Mouse (Mus musculus) G1E-ER4 (cell line): ENCODE data around the gene Slc25a29. TPM values are rescaled to one million over a fixed set of nuclear protein-coding genes. Genes with fewer than 3 reads are reported as not detected.

Experiments
- GATA1 ChIP-seq: IDR thresholded peaks from one replicate; pipeline ENCODE4 v1.8.0; 2012; ENCODE audit warnings: low read length, inconsistent platforms
- polyA plus RNA-seq: library from polyadenylated mRNA; stranded (reverse); fragments of >175 nt; gene quantifications from 2 replicates; pipeline ENCODE4 v1.2.3, GENCODE M21; 2012

Slc25a29 gene
- polyA plus RNA-seq, 1 experiment, result 1.6 TPM

DNA sequence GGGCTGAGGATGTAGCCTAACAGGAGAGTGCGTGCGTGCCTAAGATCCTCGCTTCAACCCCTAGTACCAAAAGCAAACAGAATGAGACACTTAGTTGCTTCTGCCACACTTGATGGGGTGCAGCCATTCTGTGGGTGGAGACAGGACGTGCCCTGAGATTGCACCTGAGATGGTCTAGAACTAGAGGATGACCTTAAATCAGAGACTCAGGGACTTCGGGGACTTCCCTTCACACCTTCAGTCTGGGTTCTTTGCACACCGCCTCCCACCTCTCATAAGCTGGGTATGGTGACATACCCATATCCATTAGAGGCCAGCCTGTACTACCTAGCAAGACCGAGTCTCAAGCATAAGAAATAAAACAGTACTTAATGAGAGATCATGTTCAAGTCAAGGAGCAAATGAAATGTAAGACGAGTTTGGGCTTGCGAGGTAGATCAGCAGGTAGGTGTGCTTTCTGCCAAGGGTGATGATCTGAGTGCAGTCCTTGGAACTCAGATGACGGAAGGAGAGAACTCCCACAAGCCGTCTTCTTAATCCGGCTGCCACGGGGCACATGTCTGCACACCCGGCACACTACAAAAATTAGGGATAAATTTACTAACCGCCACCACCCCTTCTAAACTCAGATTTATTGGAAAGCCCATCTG is 11.3 kb downstream of the Slc25a29 start:
- TF ChIP-seq GATA1, result no peak

DNA sequence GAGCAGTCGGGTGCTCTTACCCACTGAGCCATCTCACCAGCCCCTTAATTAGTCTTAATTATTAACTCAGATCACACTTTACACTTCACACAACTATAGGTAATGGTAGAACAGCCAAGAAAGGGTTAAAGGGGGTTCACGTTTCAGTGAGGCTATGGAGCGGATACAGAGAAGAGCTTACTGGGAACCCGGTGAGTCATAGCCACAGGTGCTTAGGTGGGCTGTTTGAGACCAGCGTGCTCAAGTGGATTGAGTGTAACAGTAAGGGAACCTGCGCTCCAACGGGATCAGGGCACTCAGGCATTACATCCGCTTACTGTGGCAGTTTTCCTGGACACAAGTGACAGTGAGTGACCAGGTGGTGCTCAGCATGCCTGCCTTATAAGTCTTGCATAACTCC is 12.6 kb downstream of the Slc25a29 start:
- TF ChIP-seq GATA1, result no peak

DNA sequence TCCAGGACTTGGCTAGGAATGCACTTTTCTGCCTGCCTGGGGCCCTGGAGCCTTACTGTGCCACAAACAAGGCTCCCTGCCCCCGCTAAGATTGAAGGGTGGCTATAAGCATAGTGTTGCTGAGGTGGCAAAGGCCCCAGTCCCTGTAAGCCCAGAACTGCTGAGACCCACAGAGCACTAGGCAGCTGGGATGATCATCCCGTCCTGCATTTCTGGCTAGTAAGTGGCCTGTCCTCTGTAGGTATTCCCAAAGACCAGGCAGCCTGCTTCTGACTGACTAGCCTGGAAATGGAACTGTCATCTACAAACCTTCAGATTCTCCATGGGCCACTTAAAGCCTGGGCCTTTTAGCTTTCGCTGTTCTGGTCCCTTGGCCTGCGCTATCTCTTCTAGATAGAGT is 15.2 kb downstream of the Slc25a29 start:
- no peak for TF ChIP-seq GATA1

DNA sequence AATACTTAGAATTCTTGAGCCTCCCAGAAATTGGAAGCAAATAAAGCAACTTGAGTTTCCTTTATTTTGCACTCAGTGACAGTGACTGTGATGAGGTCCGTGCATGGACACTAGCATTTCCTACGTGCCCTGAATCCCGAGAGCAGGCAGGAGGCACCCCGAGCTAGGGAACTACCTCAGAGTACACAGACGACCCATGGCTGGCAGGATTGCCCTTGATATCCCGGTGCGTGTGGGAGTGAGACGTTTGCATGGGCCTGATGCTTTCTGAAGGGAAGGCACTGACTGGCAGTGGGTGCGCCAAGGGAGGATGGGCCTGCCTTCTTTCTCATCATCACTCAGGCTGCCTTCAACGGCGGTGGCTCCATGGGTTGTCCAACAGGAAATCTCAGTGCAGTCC is 19.1 kb downstream of the Slc25a29 start:
- no peak for TF ChIP-seq GATA1

DNA sequence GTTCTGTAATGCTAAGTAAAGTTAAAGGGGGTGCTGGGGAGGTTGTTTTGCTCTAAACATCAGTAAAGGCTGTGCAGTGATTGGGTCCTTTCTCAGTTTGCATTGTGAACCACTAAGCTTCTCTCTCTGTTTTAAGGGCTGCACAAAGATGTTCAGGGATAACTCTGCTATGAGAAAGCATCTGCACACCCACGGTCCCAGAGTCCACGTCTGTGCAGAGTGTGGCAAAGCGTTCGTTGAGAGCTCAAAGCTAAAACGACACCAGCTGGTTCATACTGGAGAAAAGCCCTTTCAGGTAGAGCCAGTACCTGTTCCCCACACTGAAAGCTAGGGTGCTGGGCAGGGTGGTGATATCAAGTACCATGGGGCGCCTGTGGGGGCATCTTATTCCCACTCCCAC is 21.2 kb downstream of the Slc25a29 start:
- TF ChIP-seq GATA1, result no peak

DNA sequence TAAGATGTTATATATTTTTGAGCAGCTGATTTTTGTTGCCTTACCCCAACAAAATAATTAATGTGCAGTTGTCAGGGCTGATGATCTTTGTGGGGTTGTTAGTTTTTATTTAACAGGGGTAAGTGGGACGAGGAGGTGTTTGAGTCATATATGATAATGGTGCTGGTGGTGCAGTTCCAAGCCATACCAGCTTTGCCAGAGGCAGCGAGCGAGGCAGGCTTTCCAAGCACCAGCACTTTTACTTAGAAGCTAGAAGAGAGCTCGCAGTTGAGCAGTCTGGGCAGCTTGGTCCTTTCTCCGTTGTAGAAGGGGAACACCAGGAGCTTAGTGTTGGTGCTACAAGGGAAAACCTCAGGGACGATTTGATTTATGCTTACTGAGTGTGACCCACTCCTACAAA is 23.2 kb downstream of the Slc25a29 start:
- no peak for TF ChIP-seq GATA1

DNA sequence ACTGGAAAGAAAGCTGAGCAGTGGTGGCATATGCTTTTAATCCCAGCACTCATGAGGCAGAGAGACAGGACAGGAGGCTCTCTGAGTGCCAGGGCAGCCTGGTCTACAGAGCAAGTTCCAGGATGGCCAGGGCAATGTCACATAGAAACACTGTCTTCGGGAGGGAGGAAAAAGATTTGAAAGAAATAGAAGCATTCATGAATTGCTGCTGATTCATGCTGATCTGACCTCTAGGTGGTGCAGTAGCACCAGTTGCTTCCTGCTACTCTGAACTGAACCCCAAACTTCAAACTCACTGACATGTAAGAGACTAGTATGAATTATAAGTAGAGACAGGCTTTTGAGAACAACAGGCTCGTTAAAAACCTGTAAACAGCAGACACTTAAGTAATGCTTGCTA is 24.6 kb downstream of the Slc25a29 start:
- no peak for TF ChIP-seq GATA1

DNA sequence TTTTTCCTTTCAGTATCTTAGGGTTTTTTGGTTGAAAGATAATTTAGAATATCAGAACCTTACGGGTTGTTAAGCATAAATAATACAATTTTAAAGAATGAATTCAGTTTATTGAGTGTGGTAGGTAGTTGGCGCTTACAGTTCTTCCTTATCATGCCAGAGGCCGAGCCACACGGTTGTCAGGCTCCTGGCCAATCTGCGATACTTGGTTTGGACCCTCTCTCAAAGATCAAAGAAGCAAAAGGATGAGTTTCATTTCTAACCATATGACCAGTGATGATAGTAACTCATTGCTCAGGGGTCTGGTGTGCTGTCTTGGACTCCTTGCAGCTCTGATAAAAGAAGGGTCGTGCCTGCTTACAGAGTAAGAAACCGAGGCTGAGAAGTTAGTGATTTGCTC is 25.4 kb downstream of the Slc25a29 start:
- TF ChIP-seq GATA1, result peak; percentile 13

DNA sequence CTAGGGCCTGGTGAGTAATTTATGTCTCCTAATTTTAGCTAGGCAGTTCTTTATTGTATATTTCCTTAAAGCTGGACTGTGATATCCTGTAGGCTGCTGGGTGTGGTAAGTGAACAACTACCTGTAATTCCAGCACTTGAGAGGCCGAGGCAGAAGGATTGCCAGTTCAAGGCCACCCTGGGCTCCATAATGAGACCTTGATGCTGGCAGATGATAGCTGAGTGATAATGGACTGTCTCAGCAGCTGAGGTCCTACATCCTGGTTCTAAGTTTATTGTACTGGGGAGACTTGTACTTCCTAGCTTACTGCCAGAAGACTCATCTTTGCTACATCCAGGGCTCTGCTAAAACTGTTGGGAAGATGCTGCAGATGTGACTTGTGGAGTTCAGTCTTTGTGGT is 25.9 kb downstream of the Slc25a29 start:
- TF ChIP-seq GATA1, result no peak

DNA sequence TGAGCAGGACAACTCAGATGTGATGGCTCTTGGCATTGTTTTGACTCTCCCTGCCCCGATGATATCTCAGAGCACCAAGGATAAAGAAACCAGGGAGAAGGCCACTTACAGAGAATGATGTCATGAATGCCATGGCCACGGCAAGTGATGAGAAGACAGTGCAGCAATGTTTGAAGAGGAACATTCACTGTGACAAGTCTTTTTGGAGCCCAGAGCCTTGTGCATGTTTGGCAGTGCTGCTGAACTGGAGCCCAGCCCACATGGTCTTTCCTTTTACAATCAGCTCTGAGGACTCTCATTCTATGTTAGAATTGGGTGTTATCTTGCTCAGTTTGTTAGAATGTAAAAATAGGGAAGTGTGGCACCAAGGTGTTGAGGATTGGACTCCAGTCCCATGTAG is 27.2 kb downstream of the Slc25a29 start:
- no peak for TF ChIP-seq GATA1

DNA sequence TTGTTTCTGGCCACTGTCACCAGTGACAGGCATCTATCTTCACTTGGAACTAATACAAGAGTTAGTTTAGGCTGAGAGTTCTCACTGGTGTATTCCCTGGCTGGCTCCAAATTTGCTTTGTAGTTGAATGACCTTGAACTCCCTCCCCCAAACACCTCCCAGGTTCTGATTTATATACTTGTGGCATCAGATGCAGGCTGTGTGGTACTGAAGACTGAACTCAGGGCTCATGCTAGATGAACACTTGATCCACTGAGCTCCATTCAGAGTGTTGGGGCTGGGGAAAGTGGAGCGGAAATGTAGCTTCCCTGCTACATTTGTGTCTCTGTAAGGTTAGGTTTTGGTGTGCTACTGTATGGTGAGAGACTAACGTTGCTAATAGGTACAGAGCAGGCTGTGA is 31.3 kb downstream of the Slc25a29 start:
- TF ChIP-seq GATA1, result no peak

DNA sequence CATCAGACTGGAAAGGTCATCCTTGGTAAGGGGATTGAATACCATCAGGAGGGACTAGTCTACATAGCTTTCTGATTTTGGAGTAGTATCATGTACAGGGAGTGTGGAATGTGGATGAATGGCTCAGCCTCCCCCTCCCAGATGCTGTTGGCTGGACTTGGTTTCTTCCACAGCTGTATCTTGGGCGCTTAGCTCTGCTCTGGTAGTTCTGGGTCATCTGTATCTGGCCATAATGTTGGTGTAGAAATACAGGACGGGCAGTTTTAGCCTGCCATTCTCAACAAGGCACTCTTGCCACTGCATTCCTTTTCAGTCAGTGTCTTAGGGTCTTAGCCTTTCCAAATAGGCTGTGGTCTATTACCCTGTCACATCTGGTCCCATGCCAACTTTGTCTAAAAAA is 34.1 kb downstream of the Slc25a29 start:
- no peak for TF ChIP-seq GATA1

DNA sequence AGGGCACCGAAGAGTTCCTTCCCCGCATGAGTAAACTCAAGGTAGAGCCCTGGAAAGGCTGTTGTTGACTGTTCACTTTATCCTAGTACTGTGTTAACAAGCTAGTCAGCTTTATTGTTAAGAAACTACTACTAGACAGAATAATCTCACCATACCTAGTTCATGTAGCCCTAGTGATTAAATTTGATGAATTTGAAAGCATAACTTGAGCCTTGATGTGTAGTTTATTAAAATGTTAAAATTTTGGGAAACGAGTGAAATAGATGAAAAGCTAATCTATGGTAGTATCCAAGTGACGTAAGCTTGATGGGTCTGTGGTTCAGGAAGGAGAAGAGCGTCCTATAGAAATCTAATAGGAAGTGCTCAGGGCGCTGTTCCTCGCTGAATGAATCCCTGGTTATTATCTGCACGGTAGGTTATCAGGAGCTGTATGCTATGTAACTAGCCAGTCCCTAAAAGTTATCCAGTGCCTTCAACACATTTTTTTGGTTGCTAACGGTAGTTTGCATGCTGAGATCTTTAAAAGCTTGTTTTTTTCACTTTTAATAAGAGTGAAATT is 40.6 kb downstream of the Slc25a29 start:
- TF ChIP-seq GATA1, result no peak

DNA sequence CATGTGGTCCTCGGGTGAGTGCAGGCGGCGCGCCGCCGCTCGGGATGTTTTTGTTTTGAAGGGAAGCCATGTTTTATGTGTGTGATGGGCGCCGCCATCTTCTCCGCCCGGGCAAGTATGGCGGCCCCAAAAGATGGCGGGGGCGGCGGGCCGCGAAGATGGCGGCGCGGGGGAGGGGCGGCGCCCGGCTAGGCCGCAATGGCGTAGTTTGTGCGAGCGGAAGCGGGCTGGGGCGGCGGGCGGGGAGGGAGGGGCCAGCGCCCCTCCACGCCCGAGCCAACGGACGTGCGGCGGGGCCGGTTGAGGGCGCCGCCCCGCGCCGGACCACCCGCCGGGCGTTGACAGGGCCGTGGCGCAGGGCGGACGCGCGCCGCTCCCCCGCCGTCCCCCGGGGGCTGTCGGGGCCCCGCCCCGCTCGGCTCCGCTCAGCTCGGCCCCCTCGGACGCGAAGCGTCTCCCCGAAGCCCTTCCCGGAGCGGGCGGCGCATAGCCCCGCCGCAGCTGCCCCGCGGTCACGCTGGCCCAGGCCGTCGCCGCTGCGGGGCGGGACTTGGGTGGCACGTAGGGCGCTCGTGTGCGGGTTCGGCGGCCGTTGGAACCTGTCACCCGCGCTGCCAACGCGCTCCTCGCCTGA is 41.5 kb downstream of the Slc25a29 start:
- TF ChIP-seq GATA1, result no peak

DNA sequence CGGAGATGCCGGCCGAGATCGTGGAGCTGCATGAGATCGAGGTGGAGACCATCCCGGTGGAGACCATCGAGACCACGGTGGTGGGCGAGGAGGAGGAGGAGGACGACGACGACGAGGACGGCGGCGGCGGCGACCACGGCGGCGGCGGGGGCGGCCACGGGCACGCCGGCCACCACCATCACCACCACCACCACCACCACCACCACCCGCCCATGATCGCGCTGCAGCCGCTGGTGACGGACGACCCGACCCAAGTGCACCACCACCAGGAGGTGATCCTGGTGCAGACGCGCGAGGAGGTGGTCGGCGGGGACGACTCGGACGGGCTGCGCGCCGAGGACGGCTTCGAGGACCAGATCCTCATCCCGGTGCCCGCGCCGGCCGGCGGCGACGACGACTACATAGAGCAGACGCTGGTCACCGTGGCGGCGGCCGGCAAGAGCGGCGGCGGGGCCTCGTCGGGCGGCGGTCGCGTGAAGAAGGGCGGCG is 42.2 kb downstream of the Slc25a29 start:
- no peak for TF ChIP-seq GATA1

DNA sequence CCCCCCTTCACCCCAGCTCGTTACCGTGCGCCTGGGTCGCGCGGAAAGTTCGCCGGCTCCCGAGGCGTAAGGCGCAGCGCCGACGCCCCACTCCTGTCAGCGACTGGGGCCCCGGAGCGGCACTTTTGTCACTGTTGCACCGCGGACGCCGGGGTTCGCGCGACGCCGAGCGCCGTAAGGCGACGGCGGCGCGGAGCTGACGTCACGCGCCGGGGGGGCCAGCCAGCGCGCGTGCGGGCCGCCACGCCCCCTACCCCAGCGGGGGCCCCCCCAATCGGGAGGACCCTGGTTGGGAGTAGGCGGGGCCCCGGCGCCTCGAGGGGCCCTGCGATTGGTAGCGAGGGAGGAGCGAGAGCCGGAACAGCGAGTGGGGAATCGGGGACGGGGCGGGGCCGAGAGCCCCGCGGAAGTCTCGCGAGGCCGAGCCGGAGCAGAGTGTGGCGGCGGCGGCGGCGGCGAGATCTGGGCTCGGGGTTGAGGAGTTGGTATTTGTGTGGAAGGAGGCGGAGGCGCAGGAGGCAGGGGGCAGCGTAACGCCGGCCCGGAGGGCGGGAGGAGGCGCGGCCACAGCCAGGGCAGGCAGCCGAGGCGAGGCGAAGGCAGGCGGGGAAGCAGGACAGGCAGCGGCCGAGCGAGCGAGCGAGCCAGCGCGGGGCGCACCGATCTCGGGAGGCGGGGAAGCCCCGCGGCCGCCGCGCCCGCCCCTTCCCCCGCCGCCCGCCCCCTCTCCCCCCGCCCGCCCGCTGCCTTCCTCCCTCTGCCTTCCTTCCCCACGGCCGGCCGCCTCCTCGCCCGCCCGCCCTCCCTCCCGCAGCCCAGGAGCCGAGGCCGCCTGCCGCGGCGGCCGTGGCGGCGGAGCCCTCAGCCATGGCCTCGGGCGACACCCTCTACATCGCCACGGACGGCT is 42.9 kb downstream of the Slc25a29 start, which contains the start of gene Yy1:
Gene Yy1 (plus strand): TSS at position 428 of the 907 bp plus-strand sequence.
- no peak for TF ChIP-seq GATA1
